Mouse (Mus musculus) stomach, postnatal 0 days (tissue): ENCODE measurements at regions not wholly inside any gene's neighbourhood (a gene's known extent, or its start where the extent isn't known, plus 50 kb on each side); places are given as distances from the start of the nearest gene placed in this dataset.

Source experiments
- CTCF ChIP-seq: IDR thresholded peaks from 2 replicates; pipeline ENCODE4 v1.5.1; 2016; ENCODE audit warnings: antibody characterized with exemption, low read depth, mild to moderate bottlenecking, moderate library complexity
- EP300 ChIP-seq: optimal IDR thresholded peaks from 2 replicates; pipeline ENCODE3; 2016; ENCODE audit warnings: antibody characterized with exemption

DNA sequence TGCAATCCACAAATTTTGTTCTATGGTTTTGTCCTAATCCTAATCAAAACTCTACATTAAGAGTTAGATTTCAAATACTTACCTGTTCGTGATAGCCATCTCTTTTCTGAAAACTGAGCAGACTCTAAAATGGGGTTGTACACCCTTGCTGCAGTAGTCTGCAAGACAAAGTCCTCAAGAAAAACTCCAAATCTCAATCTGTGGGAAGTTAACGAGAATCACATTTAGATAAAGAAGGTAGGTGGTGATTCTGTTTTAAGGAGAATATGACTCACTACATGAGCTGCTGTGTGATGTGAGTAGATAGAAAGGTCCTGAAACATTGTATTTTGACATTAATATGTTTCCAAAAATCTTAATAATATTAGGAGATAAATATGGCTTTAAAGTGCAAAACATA lies 107.6 kb downstream of the Anxa1 start:
- TF ChIP-seq EP300 (no peak), CTCF (no peak)
